Mouse (Mus musculus) midbrain, embryonic 16.5 days (tissue): ENCODE results near the gene Sbf2. TPM values are rescaled to one million over a fixed set of nuclear protein-coding genes. Genes with fewer than 3 reads are reported as not detected.

ENCODE experiments used
- ATAC-seq: fragments of 200-750 bp; cut with Nextera tagmentation; 2 replicates; pipeline ENCODE4 v1.8.0; 2017; ENCODE audit warnings: moderate TSS enrichment
- H3K27ac ChIP-seq: fragments of 300-500 bp; sonication (generic); 2 replicates; pipeline ENCODE4 v1.5.1; 2014; ENCODE audit warnings: mild to moderate bottlenecking, low read length, mixed read lengths
- H3K27me3 ChIP-seq: fragments of 300-500 bp; sonication (generic); 2 replicates; pipeline ENCODE4 v1.6.1; 2014; ENCODE audit warnings: low read depth, low read length, mixed read lengths; ENCODE audit not compliant: control insufficient read depth, insufficient read depth
- H3K36me3 ChIP-seq: fragments of 300-500 bp; sonication (generic); 2 replicates; pipeline ENCODE4 v1.6.1; 2014; ENCODE audit warnings: mild to moderate bottlenecking, low read length, moderate library complexity, mixed read lengths; ENCODE audit not compliant: control insufficient read depth, insufficient read depth
- H3K4me1 ChIP-seq: fragments of 300-500 bp; sonication (generic); 2 replicates; pipeline ENCODE4 v1.6.1; 2014; ENCODE audit warnings: mild to moderate bottlenecking, low read length, mixed read lengths; ENCODE audit not compliant: control insufficient read depth, insufficient read depth
- H3K4me2 ChIP-seq: fragments of 300-500 bp; sonication (generic); 2 replicates; pipeline ENCODE4 v1.6.1; 2014; ENCODE audit warnings: mild to moderate bottlenecking, low read length, mixed read lengths
- H3K4me3 ChIP-seq: fragments of 300-500 bp; sonication (generic); 2 replicates; pipeline ENCODE4 v1.5.1; 2014; ENCODE audit warnings: low read depth, mild to moderate bottlenecking, low read length, moderate library complexity, mixed read lengths
- H3K9ac ChIP-seq: fragments of 300-500 bp; sonication (generic); 2 replicates; pipeline ENCODE4 v1.6.1; 2014; ENCODE audit warnings: low read depth, low read length, mixed read lengths
- H3K9me3 ChIP-seq: fragments of 300-500 bp; sonication (generic); replicated peaks from 2 replicates; pipeline ENCODE4 v1.6.1; 2014; ENCODE audit warnings: mild to moderate bottlenecking, low read length, mixed read lengths; ENCODE audit not compliant: control insufficient read depth, poor library complexity, severe bottlenecking
- WGBS: fragments of 180-500 bp; shearing (Covaris S2); extraction: QIAGEN DNeasy Blood & Tissue Kit; methylation state at CpG from one replicate; pipeline ENCODE4 v1.1.7; 2014; 5-methylcytosine and 5-hydroxymethylcytosine counted together
- polyA plus RNA-seq: library from polyadenylated mRNA; unstranded; fragments of >200 nt; fragmentation: Nextera tagmentation; extraction: Ambion mirVana; gene quantifications from 2 replicates; pipeline ENCODE4 v1.2.1, GENCODE M21; 2015

Gene Sbf2
- polyA plus RNA-seq, 1 experiment from 2014 or later = 57.1 TPM

GRCm38 (mm10) chr7:110626186-110627098 is 11.7 kb upstream of the Sbf2 start:
- Histone ChIP-seq H3K4me1 (peaks cover 33% of the 10 kb centered on the region), H3K27me3 (peaks cover 28% of the 10 kb centered on the region), H3K4me2 (peak overlapping the region; percentile 13; the same call in 1 of the 2 replicates), H3K9me3 (no peaks in the 10 kb centered on the region), H3K9ac (no peak overlapping the region), H3K27ac (no peak overlapping the region), H3K4me3 (no peak overlapping the region), H3K36me3 (no peaks in the 10 kb centered on the region)
- no peak for ATAC-seq
- WGBS = 3% methylated on average over 28 of the region's 28 CpGs

GRCm38 (mm10) chr7:110625489-110625888 is 10.8 kb upstream of the Sbf2 start:
- no peak for ATAC-seq
- H3K4me1 ChIP-seq = peaks cover 30% of the 10 kb centered on the region
- no peaks in the 10 kb centered on the region for H3K9me3 ChIP-seq
- WGBS = 63% methylated on average over 10 of the region's 10 CpGs
- peaks cover 28% of the 10 kb centered on the region for H3K27me3 ChIP-seq
- H3K9ac ChIP-seq = no peak overlapping the region
- H3K27ac ChIP-seq = no peak overlapping the region
- no peaks in the 10 kb centered on the region for H3K36me3 ChIP-seq
- H3K4me3 ChIP-seq = no peak overlapping the region
- no peak overlapping the region for H3K4me2 ChIP-seq

GRCm38 (mm10) chr7:110624961-110625360 is 10.2 kb upstream of the Sbf2 start:
- no peak overlapping the region for H3K4me2 ChIP-seq
- H3K9me3 ChIP-seq = no peaks in the 10 kb centered on the region
- no peak overlapping the region for H3K27ac ChIP-seq
- ATAC-seq = no peak
- no peak overlapping the region for H3K4me3 ChIP-seq
- peaks cover 28% of the 10 kb centered on the region for H3K27me3 ChIP-seq
- H3K9ac ChIP-seq = no peak overlapping the region
- no peaks in the 10 kb centered on the region for H3K36me3 ChIP-seq
- 87% methylated on average over 13 of the region's 13 CpGs for WGBS
- H3K4me1 ChIP-seq = peaks cover 26% of the 10 kb centered on the region

- Histone ChIP-seq H3K27ac (no peak overlapping the region), H3K9ac (no peak overlapping the region), H3K4me2 (no peak overlapping the region), H3K27me3 (peaks cover 22% of the 10 kb centered on the region), H3K9me3 (no peaks in the 10 kb centered on the region), H3K4me3 (no peak overlapping the region), H3K36me3 (no peaks in the 10 kb centered on the region), H3K4me1 (peaks cover 21% of the 10 kb centered on the region; the same call in 1 of the 2 replicates)
- no peak for ATAC-seq
- 65% methylated on average over 2 of the region's 2 CpGs for WGBS
Measured at GRCm38 (mm10) chr7:110624067-110624466, 9.3 kb upstream of the Sbf2 start.

- no peaks in the 10 kb centered on the region for H3K36me3 ChIP-seq
- peaks cover 3% of the 10 kb centered on the region; the same call in 1 of the 2 replicates for H3K4me1 ChIP-seq
- WGBS = 53% methylated on average over 9 of the region's 9 CpGs
- H3K9ac ChIP-seq = no peak overlapping the region
- no peak overlapping the region for H3K4me3 ChIP-seq
- no peaks in the 10 kb centered on the region for H3K9me3 ChIP-seq
- no peak for ATAC-seq
- peaks cover 5% of the 10 kb centered on the region for H3K27me3 ChIP-seq
- no peak overlapping the region for H3K27ac ChIP-seq
- no peak overlapping the region for H3K4me2 ChIP-seq
Measured at GRCm38 (mm10) chr7:110619086-110619611, 4.4 kb upstream of the Sbf2 start.

GRCm38 (mm10) chr7:110615792-110616191 is 1.1 kb upstream of the Sbf2 start:
- H3K4me1 ChIP-seq = peaks cover 25% of the 10 kb centered on the region
- no peak for ATAC-seq
- H3K9ac ChIP-seq = no peak overlapping the region
- 14% methylated on average over 11 of the region's 11 CpGs for WGBS
- H3K36me3 ChIP-seq = no peaks in the 10 kb centered on the region
- no peaks in the 10 kb centered on the region for H3K9me3 ChIP-seq
- H3K4me2 ChIP-seq = peak overlapping the region; percentile 74; the same call in 1 of the 2 replicates
- H3K4me3 ChIP-seq = no peak overlapping the region
- H3K27ac ChIP-seq = no peak overlapping the region
- peaks cover 5% of the 10 kb centered on the region for H3K27me3 ChIP-seq

- WGBS = under 1% methylated on average over 19 of the region's 20 CpGs
Measured at GRCm38 (mm10) chr7:110615151-110615631, 469 bp upstream of the Sbf2 start.

GRCm38 (mm10) chr7:110613381-110614132 is 1.2 kb downstream of the Sbf2 start:
- H3K27me3 ChIP-seq = peaks cover 3% of the 10 kb centered on the region
- 3% methylated on average over 17 of the region's 17 CpGs for WGBS
- ATAC-seq = 0 out of 2 replicates have a peak, but pooled peaks have one; percentile 22
- H3K36me3 ChIP-seq = no peaks in the 10 kb centered on the region
- H3K4me3 ChIP-seq = peak overlapping the region; percentile 97
- peak overlapping the region; percentile 98 for H3K9ac ChIP-seq
- peak overlapping the region; percentile 98 for H3K27ac ChIP-seq
- H3K9me3 ChIP-seq = no peaks in the 10 kb centered on the region
- peak overlapping the region; percentile 77 for H3K4me2 ChIP-seq
- H3K4me1 ChIP-seq = peaks cover 25% of the 10 kb centered on the region

More at GRCm38 (mm10) chr7:110615151-110615631, 469 bp upstream of the Sbf2 start:
- peak overlapping the region; percentile 97 for H3K4me3 ChIP-seq
- H3K9me3 ChIP-seq = no peaks in the 10 kb centered on the region
- H3K36me3 ChIP-seq = no peaks in the 10 kb centered on the region
- H3K9ac ChIP-seq = peak overlapping the region; percentile 98
- H3K4me1 ChIP-seq = peaks cover 25% of the 10 kb centered on the region
- peaks cover 3% of the 10 kb centered on the region for H3K27me3 ChIP-seq
- peak overlapping the region; percentile 74 for H3K4me2 ChIP-seq
- peak; percentile 33; the same call in 1 of the 2 replicates for ATAC-seq
- peak overlapping the region; percentile 98 for H3K27ac ChIP-seq
